Mouse (Mus musculus) MEL (cell line): ENCODE data around the gene Sphk2. TPM values are rescaled to one million over a fixed set of nuclear protein-coding genes. Genes with fewer than 3 reads are reported as not detected.

Experiments
- DNase-seq: peaks from one replicate; pipeline ENCODE4 v3.0.0; 2011; ENCODE audit warnings: low read depth, low spot score
- H3K27ac ChIP-seq: 2 replicates; pipeline ENCODE4 v1.5.1; 2012; ENCODE audit warnings: low read depth, mild to moderate bottlenecking, control low read depth, low read length, moderate library complexity; ENCODE audit not compliant: control insufficient read depth
- H3K27me3 ChIP-seq, 2 experiments: fragments of 150-350 bp in 1 of 2; sonication (generic) in 1 of 2; 2 replicates each; pipeline ENCODE4 v1.6.1; 2012; ENCODE audit warnings: low read length in 2 of 2, mild to moderate bottlenecking in 2 of 2, improper control_type of control experiment in 1 of 2, moderate library complexity in 1 of 2; ENCODE audit not compliant: insufficient read depth in 2 of 2, control insufficient read depth in 1 of 2
- H3K36me3 ChIP-seq, 2 experiments: 2 replicates each; pipeline ENCODE4 v1.6.1; 2012 to 2014; ENCODE audit warnings: low read length in 2 of 2, improper control_type of control experiment in 1 of 2, inconsistent platforms in 1 of 2, mild to moderate bottlenecking in 1 of 2; ENCODE audit not compliant: insufficient read depth in 2 of 2, control insufficient read depth in 1 of 2
- H3K4me1 ChIP-seq, 2 experiments: fragments of 150-350 bp in 1 of 2; sonication (generic) in 1 of 2; 2 replicates each; pipeline ENCODE4 v1.6.1; 2012; ENCODE audit warnings: low read length in 2 of 2, improper control_type of control experiment in 1 of 2, mild to moderate bottlenecking in 1 of 2; ENCODE audit not compliant: insufficient read depth in 2 of 2, control insufficient read depth in 1 of 2
- H3K4me3 ChIP-seq, 2 experiments: fragments of 150-350 bp in 1 of 2; sonication (generic) in 1 of 2; 2 replicates each; pipeline ENCODE4 v1.5.1; 2012; ENCODE audit warnings: low read depth in 2 of 2, low read length in 2 of 2, mild to moderate bottlenecking in 2 of 2, moderate library complexity in 2 of 2, control low read depth in 1 of 2, improper control_type of control experiment in 1 of 2; ENCODE audit not compliant: control insufficient read depth in 1 of 2, insufficient read depth in 1 of 2
- H3K79me2 ChIP-seq: 2 replicates; pipeline ENCODE4 v1.6.1; 2012; ENCODE audit warnings: mild to moderate bottlenecking, low read length, moderate library complexity; ENCODE audit not compliant: control insufficient read depth, poor library complexity, insufficient read depth
- H3K9ac ChIP-seq: 2 replicates; pipeline ENCODE4 v1.6.1; 2012; ENCODE audit warnings: low read depth, mild to moderate bottlenecking, control low read depth, low read length, moderate library complexity; ENCODE audit not compliant: control insufficient read depth, poor library complexity, severe bottlenecking
- H3K9me3 ChIP-seq: fragments of 150-350 bp; sonication (generic); replicated peaks from 2 replicates; pipeline ENCODE4 v1.6.1; 2012; ENCODE audit warnings: mild to moderate bottlenecking, low read length, improper control_type of control experiment, moderate library complexity; ENCODE audit not compliant: insufficient read depth
- BHLHE40 ChIP-seq: IDR thresholded peaks from 2 replicates; pipeline ENCODE4 v1.6.1; 2012; ENCODE audit warnings: low read depth, mild to moderate bottlenecking, inconsistent platforms, low read length, improper control_type of control experiment, borderline replicate concordance
- CHD1 ChIP-seq: IDR thresholded peaks from 2 replicates; pipeline ENCODE4 v1.6.1; 2012; ENCODE audit warnings: low read depth, mild to moderate bottlenecking, inconsistent platforms, low read length, improper control_type of control experiment
- CHD2 ChIP-seq: IDR thresholded peaks from 2 replicates; pipeline ENCODE4 v1.6.1; 2011; ENCODE audit warnings: low read length, improper control_type of control experiment
- CTCF ChIP-seq, 3 experiments: IDR thresholded peaks in 2 of 3; conservative IDR thresholded peaks in 1 of 3; 2 replicates each; pipeline ENCODE4 v1.5.1; 2011 to 2012; ENCODE audit warnings: low read length in 3 of 3, low read depth in 2 of 3, mild to moderate bottlenecking in 2 of 3, improper control_type of control experiment in 1 of 3, inconsistent platforms in 1 of 3, mixed read lengths in 1 of 3, moderate library complexity in 1 of 3; ENCODE audit not compliant: control insufficient read depth in 1 of 3, insufficient read depth in 1 of 3, poor library complexity in 1 of 3, severe bottlenecking in 1 of 3
- E2F4 ChIP-seq: IDR thresholded peaks from 2 replicates; pipeline ENCODE4 v1.6.1; 2011; ENCODE audit warnings: low read depth, low read length, improper control_type of control experiment, borderline replicate concordance
- ELF1 ChIP-seq: IDR thresholded peaks from 2 replicates; pipeline ENCODE4 v1.6.1; 2014; ENCODE audit warnings: low read depth, mild to moderate bottlenecking, inconsistent platforms, low read length, improper control_type of control experiment, moderate library complexity
- EP300 ChIP-seq, 2 experiments: IDR thresholded peaks; 2 replicates each; pipeline ENCODE4 v1.6.1; 2011; ENCODE audit warnings: improper control_type of control experiment in 2 of 2, low read length in 2 of 2, low read depth in 1 of 2, mild to moderate bottlenecking in 1 of 2
- ETS1 ChIP-seq: IDR thresholded peaks from 2 replicates; pipeline ENCODE4 v1.6.1; 2012; ENCODE audit warnings: low read depth, mild to moderate bottlenecking, inconsistent platforms, low read length, improper control_type of control experiment, moderate library complexity
- GABPA ChIP-seq: IDR thresholded peaks from 2 replicates; pipeline ENCODE4 v1.6.1; 2012; ENCODE audit warnings: low read depth, mild to moderate bottlenecking, inconsistent platforms, low read length, improper control_type of control experiment, moderate library complexity
- GATA1 ChIP-seq: IDR thresholded peaks from 2 replicates; pipeline ENCODE4 v1.6.1; 2011; ENCODE audit warnings: low read depth, low read length, improper control_type of control experiment
- HCFC1 ChIP-seq: IDR thresholded peaks from 2 replicates; pipeline ENCODE4 v1.6.1; 2012; ENCODE audit warnings: low read depth, mild to moderate bottlenecking, inconsistent platforms, low read length, improper control_type of control experiment, moderate library complexity
- JUND ChIP-seq: IDR thresholded peaks from 2 replicates; pipeline ENCODE4 v1.6.1; 2011; ENCODE audit warnings: low read depth, mild to moderate bottlenecking, improper control_type of control experiment, low read length
- KAT2A ChIP-seq: conservative IDR thresholded peaks from 2 replicates; pipeline ENCODE4 v1.6.1; 2012; ENCODE audit warnings: low read depth, low read length, improper control_type of control experiment, inconsistent platforms
- MAFK ChIP-seq: IDR thresholded peaks from 2 replicates; pipeline ENCODE4 v1.6.1; 2011; ENCODE audit warnings: low read depth, mild to moderate bottlenecking, low read length, improper control_type of control experiment, borderline replicate concordance
- MAX ChIP-seq: IDR thresholded peaks from 2 replicates; pipeline ENCODE4 v1.6.1; 2011; ENCODE audit warnings: low read length, improper control_type of control experiment
- MAZ ChIP-seq: IDR thresholded peaks from 2 replicates; pipeline ENCODE4 v1.6.1; 2012; ENCODE audit warnings: low read depth, mild to moderate bottlenecking, inconsistent platforms, low read length, improper control_type of control experiment
- MEF2A ChIP-seq: IDR thresholded peaks from 2 replicates; pipeline ENCODE4 v1.6.1; 2014; ENCODE audit warnings: low read depth, mild to moderate bottlenecking, inconsistent platforms, low read length, improper control_type of control experiment; ENCODE audit not compliant: poor library complexity, insufficient replicate concordance, severe bottlenecking; ENCODE audit errors: extremely low read depth
- MXI1 ChIP-seq: IDR thresholded peaks from 2 replicates; pipeline ENCODE4 v1.6.1; 2011; ENCODE audit warnings: mild to moderate bottlenecking, low read depth, low read length, improper control_type of control experiment
- MYB ChIP-seq: IDR thresholded peaks from 2 replicates; pipeline ENCODE4 v1.6.1; 2011; ENCODE audit warnings: mild to moderate bottlenecking, low read depth, low read length, improper control_type of control experiment
- MYC ChIP-seq: IDR thresholded peaks from 2 replicates; pipeline ENCODE4 v1.6.1; 2011; ENCODE audit warnings: low read depth, mild to moderate bottlenecking, low read length, improper control_type of control experiment, moderate library complexity
- NELFE ChIP-seq: IDR thresholded peaks from 2 replicates; pipeline ENCODE4 v1.6.1; 2011; ENCODE audit warnings: low read depth, low read length, improper control_type of control experiment
- NRF1 ChIP-seq: IDR thresholded peaks from 2 replicates; pipeline ENCODE4 v1.6.1; 2014; ENCODE audit warnings: low read depth, mild to moderate bottlenecking, inconsistent platforms, low read length, improper control_type of control experiment, moderate library complexity; ENCODE audit not compliant: poor library complexity, insufficient read depth, severe bottlenecking
- POLR2A ChIP-seq, 2 experiments: IDR thresholded peaks; 2 replicates each; pipeline ENCODE4 v1.6.1; 2011 to 2012; ENCODE audit warnings: low read length in 2 of 2, mild to moderate bottlenecking in 2 of 2, control low read depth in 1 of 2, improper control_type of control experiment in 1 of 2, low read depth in 1 of 2, moderate library complexity in 1 of 2; ENCODE audit not compliant: control insufficient read depth in 1 of 2, insufficient read depth in 1 of 2, poor library complexity in 1 of 2
- POLR2AphosphoS2 ChIP-seq: IDR thresholded peaks from 2 replicates; pipeline ENCODE4 v1.6.1; 2011; ENCODE audit warnings: low read length, improper control_type of control experiment
- POLR2AphosphoS5 ChIP-seq: IDR thresholded peaks from 2 replicates; pipeline ENCODE4 v1.6.1; 2012; ENCODE audit warnings: low read depth, borderline replicate concordance, mild to moderate bottlenecking, inconsistent platforms, low read length, moderate library complexity, mixed read lengths
- RAD21 ChIP-seq: IDR thresholded peaks from 2 replicates; pipeline ENCODE4 v1.6.1; 2011; ENCODE audit warnings: mild to moderate bottlenecking, low read depth, low read length, improper control_type of control experiment
- SIN3A ChIP-seq: IDR thresholded peaks from 2 replicates; pipeline ENCODE4 v1.6.1; 2012; ENCODE audit warnings: low read length, improper control_type of control experiment, inconsistent platforms
- SMC3 ChIP-seq: IDR thresholded peaks from 2 replicates; pipeline ENCODE4 v1.6.1; 2011; ENCODE audit warnings: low read depth, low read length, improper control_type of control experiment
- TAL1 ChIP-seq: IDR thresholded peaks from 2 replicates; pipeline ENCODE4 v1.6.1; 2012; ENCODE audit warnings: mild to moderate bottlenecking, inconsistent platforms, low read length, moderate library complexity, mixed read lengths
- TBP ChIP-seq: IDR thresholded peaks from 2 replicates; pipeline ENCODE4 v1.8.0; 2011; ENCODE audit warnings: low read depth, low read length, improper control_type of control experiment
- TCF12 ChIP-seq: IDR thresholded peaks from 2 replicates; pipeline ENCODE4 v1.6.1; 2014; ENCODE audit warnings: low read depth, mild to moderate bottlenecking, inconsistent platforms, low read length, improper control_type of control experiment, moderate library complexity
- UBTF ChIP-seq: IDR thresholded peaks from 2 replicates; pipeline ENCODE4 v1.6.1; 2012; ENCODE audit warnings: low read depth, mild to moderate bottlenecking, inconsistent platforms, low read length, improper control_type of control experiment, moderate library complexity, borderline replicate concordance; ENCODE audit not compliant: insufficient read depth
- USF1 ChIP-seq: IDR thresholded peaks from 2 replicates; pipeline ENCODE4 v1.6.1; 2014; ENCODE audit warnings: low read depth, mild to moderate bottlenecking, inconsistent platforms, low read length, improper control_type of control experiment, moderate library complexity
- USF2 ChIP-seq, 2 experiments: IDR thresholded peaks; 2 replicates each; pipeline ENCODE4 v1.6.1; 2011 to 2012; ENCODE audit warnings: improper control_type of control experiment in 2 of 2, low read length in 2 of 2, borderline replicate concordance in 1 of 2, inconsistent platforms in 1 of 2, low read depth in 1 of 2, mild to moderate bottlenecking in 1 of 2; ENCODE audit not compliant: insufficient read depth in 1 of 2
- ZC3H11A ChIP-seq: IDR thresholded peaks from 2 replicates; pipeline ENCODE4 v1.6.1; 2012; ENCODE audit warnings: low read depth, mild to moderate bottlenecking, inconsistent platforms, low read length, improper control_type of control experiment
- ZKSCAN1 ChIP-seq: IDR thresholded peaks from 2 replicates; pipeline ENCODE4 v1.6.1; 2012; ENCODE audit warnings: low read depth, mild to moderate bottlenecking, inconsistent platforms, low read length, improper control_type of control experiment, moderate library complexity
- ZNF384 ChIP-seq: IDR thresholded peaks from 2 replicates; pipeline ENCODE4 v1.6.1; 2012; ENCODE audit warnings: low read depth, mild to moderate bottlenecking, inconsistent platforms, low read length, improper control_type of control experiment
- polyA plus RNA-seq, 2 experiments: library from polyadenylated mRNA; stranded (reverse) in 1 of 2; unstranded in 1 of 2; fragments of >175 nt in 1 of 2; fragments of >200 nt in 1 of 2; gene quantifications; 2 replicates each; pipeline versions ENCODE4 v1.2.1 to v1.2.4; 2012; ENCODE audit warnings: low replicate concordance in 2 of 2, low read depth in 1 of 2; ENCODE audit not compliant: insufficient read length in 2 of 2, insufficient read depth in 1 of 2, missing spikeins in 1 of 2
- total RNA-seq: library from RNA; depleted of rRNA; stranded (reverse); fragments of 300-350 nt; gene quantifications from 2 replicates; pipeline ENCODE4 v1.2.3, GENCODE M21; 2012

Sphk2 gene
- total and polyA plus RNA-seq, 3 experiments = 21.0 to 40.2 TPM; not detected in 1

- Histone ChIP-seq H3K9ac (peak overlapping the region; percentile 98), H3K9me3 (no peaks in the 10 kb centered on the region), H3K79me2 (peaks cover 7% of the 10 kb centered on the region), H3K4me1 (peaks cover 0 to 12% of the 10 kb centered on the region in 2 experiments; a peak in 1 of 4 replicates), H3K27me3 (no peaks in the 10 kb centered on the region), H3K27ac (peak overlapping the region; percentile 98), H3K4me3 (peak overlapping the region; percentile 82 to 85), H3K36me3 (peaks cover 0 to 5% of the 10 kb centered on the region in 2 experiments; a peak in 2 of 4 replicates)
- DNase-seq = peak; percentile 91
- no peak for TF ChIP-seq RAD21
- no peak for TF ChIP-seq ELF1
- peak; percentile 91; the same call in 1 of the 2 replicates for TF ChIP-seq MAZ
- TF ChIP-seq SIN3A = peak; percentile 77
- TF ChIP-seq USF1 = 0 out of 2 replicates have a peak, but pooled peaks have one; percentile 15
- no peak for TF ChIP-seq MAFK
- no peak for TF ChIP-seq JUND
- no peak for TF ChIP-seq ZC3H11A
- TF ChIP-seq MEF2A = no peak
- no peak for TF ChIP-seq SMC3
- TF ChIP-seq GATA1 = no peak
- peak; percentile 80 for TF ChIP-seq NRF1
- no peak for TF ChIP-seq TAL1
- TF ChIP-seq MXI1 = peak; percentile 42; the same call in 1 of the 2 replicates
- peak; percentile 94 for TF ChIP-seq POLR2AphosphoS2
- TF ChIP-seq POLR2AphosphoS5 = no peak
- 0 out of 2 replicates have a peak, but pooled peaks have one; percentile 44 for TF ChIP-seq UBTF
- peak; percentile 60; the same call in 1 of the 2 replicates for TF ChIP-seq HCFC1
- TF ChIP-seq ZKSCAN1 = no peak
- peak; percentile 43 for TF ChIP-seq TCF12
- TF ChIP-seq USF2 (IDR thresholded peaks at IDR 0.05; ENCODE audit: borderline replicate concordance in 1 of 2, insufficient read depth in 1 of 2, low read depth in 1 of 2, low read length in 2 of 2) = no peak
- TF ChIP-seq ETS1 = no peak
- peak; percentile 65 to 67 for TF ChIP-seq POLR2A (IDR thresholded peaks at IDR 0.05; ENCODE audit: control insufficient read depth in 1 of 2, insufficient read depth in 1 of 2, low read depth in 1 of 2, low read length in 2 of 2, poor library complexity in 1 of 2)
- no peak for TF ChIP-seq MYC
- TF ChIP-seq CHD2 = no peak
- no peak for TF ChIP-seq KAT2A
- TF ChIP-seq E2F4 = no peak
- peak; percentile 72 for TF ChIP-seq TBP
- TF ChIP-seq GABPA = no peak
- no peak for TF ChIP-seq CHD1
- peak; percentile 73 for TF ChIP-seq NELFE
- 0 out of 2 replicates have a peak, but pooled peaks have one; percentile 49 for TF ChIP-seq BHLHE40
- TF ChIP-seq CTCF (IDR thresholded peaks at IDR 0.05 in 2 of 3, conservative IDR thresholded peaks at IDR 0.05 in 1 of 3; ENCODE audit: control insufficient read depth in 1 of 3, insufficient read depth in 1 of 3, low read depth in 2 of 3, low read length in 3 of 3, poor library complexity in 1 of 3, severe bottlenecking in 1 of 3) = no peak; a peak in 2 of 6 replicates
- TF ChIP-seq EP300 (IDR thresholded peaks at IDR 0.05; ENCODE audit: low read depth in 1 of 2, low read length in 2 of 2) = no peak
- TF ChIP-seq MYB = no peak
- peak; percentile 45; the same call in 1 of the 2 replicates for TF ChIP-seq MAX
- TF ChIP-seq ZNF384 = no peak
Observed at GRCm38 (mm10) chr7:45706721-45707241, 11.0 kb downstream of the Sphk2 start.
